In the genomic region with DNA sequence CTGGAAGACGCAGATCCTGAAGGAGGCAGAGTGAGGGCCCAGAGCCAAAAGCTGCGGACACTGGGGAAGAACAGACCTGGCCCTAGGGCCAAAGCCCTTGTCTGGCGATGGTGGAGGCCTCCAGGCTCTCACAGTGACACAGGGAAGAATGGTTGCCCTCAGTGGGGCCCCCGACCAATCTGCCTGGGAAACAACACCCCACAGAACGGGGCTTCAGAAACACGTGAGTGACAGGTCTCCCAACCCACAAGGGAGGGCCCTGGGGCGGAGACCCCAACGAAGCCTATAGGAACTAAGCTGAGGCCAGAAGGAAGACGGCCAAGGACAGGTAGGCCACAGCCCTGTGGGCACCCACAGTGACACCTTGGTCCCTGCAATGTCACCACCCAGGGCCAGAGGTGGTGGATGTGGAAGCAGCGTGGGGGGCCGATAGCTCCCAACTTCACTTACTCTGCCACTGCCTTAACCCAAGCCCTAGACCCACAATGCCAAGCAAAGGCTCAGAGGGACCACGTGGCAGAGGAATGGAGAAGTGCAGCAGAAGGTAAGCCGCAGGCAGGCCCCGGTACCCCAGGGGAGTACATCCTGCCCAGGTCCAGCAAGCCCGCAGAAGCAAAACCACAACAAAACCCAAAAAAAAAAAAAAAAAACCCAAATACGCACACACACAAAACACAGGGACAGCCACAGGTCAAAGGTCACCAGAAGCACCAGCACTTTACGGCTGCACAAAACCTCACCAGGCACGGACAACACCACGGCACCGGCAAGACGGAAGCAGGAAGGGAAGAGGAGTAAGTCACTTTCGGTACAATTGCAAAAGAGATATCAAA, we compare ENCODE assay signal across 11 mouse cellular contexts. TPM values are rescaled to one million over a fixed set of nuclear protein-coding genes. Genes with fewer than 3 reads are reported as not detected.
A peak's percentile ranks its signal among the peaks of the same experiment; 100 is the strongest.
DNase-seq lines count a peak whose midpoint lies in the region; ATAC-seq and TF ChIP-seq lines count a peak whose summit lies in the region.
"Had no signal": no experiment of that assay in that cellular context is flagged by ENCODE, and none has a peak within 500 bp of the region (broad histone marks: within the 10 kb centered on the region; RNA-seq: fewer than 3 reads in every experiment).

No protein-coding gene starts in this region.

- H3K4me1 ChIP-seq in liver, adult 2 months (ENCODE audit: control insufficient read depth, insufficient read depth, low read length), result peaks cover 41% of the 10 kb centered on the region
- H3K4me1 ChIP-seq in liver, embryonic 13.5 days (replicated peaks), result peaks cover 89% of the 10 kb centered on the region
- peaks cover 72% of the 10 kb centered on the region for H3K4me1 ChIP-seq in thymus, adult 2 months (replicated peaks; ENCODE audit: control insufficient read depth, insufficient read depth, low read length)

- H3K27ac ChIP-seq in liver, adult 2 months (replicated peaks; ENCODE audit: insufficient read depth, low read depth, low read length), result peak overlapping the region; percentile 32
- H3K27ac ChIP-seq in liver, embryonic 13.5 days, result peak overlapping the region; percentile 97
- peak overlapping the region; percentile 81 for H3K27ac ChIP-seq in thymus, adult 2 months (ENCODE audit: control insufficient read depth, insufficient read depth, low read length)
- H3K27ac ChIP-seq: embryonic facial prominence, embryonic 12.5 days; heart, embryonic 10.5 days had no signal

- peaks cover 8% of the 10 kb centered on the region; the same call in 1 of the 2 replicates for H3K36me3 ChIP-seq in liver, adult 2 months (ENCODE audit: control insufficient read depth, insufficient read depth, low read length)
- H3K36me3 ChIP-seq in liver, embryonic 13.5 days, result peaks cover 46% of the 10 kb centered on the region
- H3K36me3 ChIP-seq in thymus, adult 2 months (ENCODE audit: control insufficient read depth, insufficient read depth, low read length), result peaks cover 6% of the 10 kb centered on the region

- TF ChIP-seq CTCF in liver, adult 2 months (IDR thresholded peaks at IDR 0.05; ENCODE audit: low read depth, low read length), result no peak
- no peak for TF ChIP-seq CTCF in thymus, adult 2 months (IDR thresholded peaks at IDR 0.05; ENCODE audit: borderline replicate concordance, control insufficient read depth, extremely low read depth, insufficient read depth, low read length, poor library complexity)

- H3K4me3 ChIP-seq in liver, adult 2 months (ENCODE audit: insufficient read depth, low read depth, low read length), result no peak overlapping the region; the same call in 1 of the 2 replicates
- peak overlapping the region; percentile 29 for H3K4me3 ChIP-seq in liver, embryonic 13.5 days (replicated peaks)
- peak overlapping the region; percentile 41 for H3K4me3 ChIP-seq in thymus, adult 2 months (ENCODE audit: control insufficient read depth, insufficient read depth, low read length)
- H3K4me3 ChIP-seq: embryonic facial prominence, embryonic 12.5 days had no signal

- TF ChIP-seq POLR2A in liver, adult 2 months (IDR thresholded peaks at IDR 0.05; ENCODE audit: extremely low read depth, insufficient read depth, low read length), result no peak
- TF ChIP-seq POLR2A in thymus, adult 2 months (IDR thresholded peaks at IDR 0.05; ENCODE audit: control insufficient read depth, extremely low read depth, insufficient read depth, low read length, poor library complexity), result 0 out of 2 replicates have a peak, but pooled peaks have one; percentile 45

- H3K9me3 ChIP-seq in liver, embryonic 13.5 days (replicated peaks), result no peaks in the 10 kb centered on the region
- H3K9me3 ChIP-seq: embryonic facial prominence, embryonic 12.5 days; heart, embryonic 10.5 days had no signal

- no peaks in the 10 kb centered on the region for H3K27me3 ChIP-seq in liver, adult 2 months (ENCODE audit: control insufficient read depth, insufficient read depth, low read length)
- H3K27me3 ChIP-seq in liver, embryonic 13.5 days, result no peaks in the 10 kb centered on the region
- H3K27me3 ChIP-seq in thymus, adult 2 months (ENCODE audit: control insufficient read depth, insufficient read depth, low read length), result no peaks in the 10 kb centered on the region
- H3K27me3 ChIP-seq: embryonic facial prominence, embryonic 12.5 days had no signal

- 41% methylated on average over 22 of the region's 22 CpGs for WGBS in liver, adult 2 months
- WGBS in liver, embryonic 13.5 days (ENCODE audit: insufficient replicate concordance), result 37% methylated on average over 22 of the region's 22 CpGs
- 17% methylated on average over 22 of the region's 22 CpGs for WGBS in thymus, adult 2 months

- peak overlapping the region; percentile 50 for H3K4me2 ChIP-seq in liver, embryonic 13.5 days
- H3K4me2 ChIP-seq: embryonic facial prominence, embryonic 12.5 days had no signal

- H3K9ac ChIP-seq in liver, adult 2 months (ENCODE audit: low read depth, low read length), result peak overlapping the region; percentile 48
- peak overlapping the region; percentile 56 for H3K9ac ChIP-seq in liver, embryonic 13.5 days
- H3K9ac ChIP-seq: embryonic facial prominence, embryonic 12.5 days had no signal

- DNase-seq in liver, adult 2 months (ENCODE audit: extremely low read depth, low read depth, low spot score), result peak; percentile 77
- DNase-seq in liver (no peak), adipocyte (ENCODE audit: low spot score) (no peak)
- peak; percentile 78 for DNase-seq in T-cell, adult 2 months (ENCODE audit: low spot score)
- no peak for DNase-seq in liver, embryonic 13.5 days
- peak; percentile 62 for DNase-seq in thymus, adult 2 months
- no peak for DNase-seq in left cerebral cortex, adult 8-10 months (ENCODE audit: low spot score in 2 of 2)
- DNase-seq: adrenal gland, postnatal 14 days had no signal

- no peak for ATAC-seq in liver, embryonic 13.5 days (ENCODE audit: low read depth)
- ATAC-seq: midbrain, embryonic 16.5 days had no signal

- peaks cover 11% of the 10 kb centered on the region; the same call in 1 of the 2 replicates for H3K79me2 ChIP-seq in liver, adult 2 months (ENCODE audit: control insufficient read depth, insufficient read depth, low read length)

RNA-seq across cellular contexts. Expression of gene Sirt7, which starts 2.6 kb away (rescaled TPM):
- 31.1 and 36.3 TPM in 2 replicates for total RNA-seq in liver, adult 2 months (2014; rRNA removed)
- polyA plus RNA-seq in liver, adult 2 months (2012; rRNA removed), result 69.7 and 72.1 TPM in 2 replicates
- 33.8 and 34.3 TPM in 2 replicates for polyA plus RNA-seq in liver, embryonic 13.5 days (2015; fragmentation: Nextera tagmentation; extraction: Ambion mirVana)
- polyA plus RNA-seq in thymus, adult 2 months (2012; rRNA removed), result 169 and 184 TPM in 2 replicates
- 10 to 100 TPM; 30.5 to 45.3 (median 34.7) TPM for total RNA-seq in left cerebral cortex, adult 8-10 months (2022)

RNA-seq across cellular contexts. Expression of gene Mafg, which starts 5.7 kb away (rescaled TPM):
- 41.9 and 44.2 TPM in 2 replicates for total RNA-seq in liver, adult 2 months (2014; rRNA removed)
- 60.5 and 64.2 TPM in 2 replicates for polyA plus RNA-seq in liver, adult 2 months (2012; rRNA removed)
- 39.8 and 40.0 TPM in 2 replicates for polyA plus RNA-seq in liver, embryonic 13.5 days (2015; fragmentation: Nextera tagmentation; extraction: Ambion mirVana)
- polyA plus RNA-seq in thymus, adult 2 months (2012; rRNA removed), result 33.6 and 35.5 TPM in 2 replicates
- 10 to 100 TPM; 66.8 to 77.2 (median 73.1) TPM for total RNA-seq in left cerebral cortex, adult 8-10 months (2022)

RNA-seq across cellular contexts. Expression of gene Pcyt2, which starts 9.9 kb away (rescaled TPM):
- 494 and 540 TPM in 2 replicates for total RNA-seq in liver, adult 2 months (2014; rRNA removed)
- polyA plus RNA-seq in liver, adult 2 months (2012; rRNA removed), result 1,294 and 1,652 TPM in 2 replicates
- 114 and 116 TPM in 2 replicates for polyA plus RNA-seq in liver, embryonic 13.5 days (2015; fragmentation: Nextera tagmentation; extraction: Ambion mirVana)
- polyA plus RNA-seq in thymus, adult 2 months (2012; rRNA removed), result 247 and 260 TPM in 2 replicates
- 100 to 1,000 TPM; 109 to 140 (median 124) TPM for total RNA-seq in left cerebral cortex, adult 8-10 months (2022)

RNA-seq across cellular contexts. Expression of gene Pycr1, which starts 15.9 kb away (rescaled TPM):
- total RNA-seq in liver, adult 2 months (2014; rRNA removed), result 0.47 and 2.6 TPM in 2 replicates
- polyA plus RNA-seq in liver, adult 2 months (2012; rRNA removed), result 0.25 and 0.61 TPM in 2 replicates
- polyA plus RNA-seq in liver, embryonic 13.5 days (2015; fragmentation: Nextera tagmentation; extraction: Ambion mirVana), result 6.0 and 6.9 TPM in 2 replicates
- polyA plus RNA-seq in thymus, adult 2 months (2012; rRNA removed), result 2.8 and 3.4 TPM in 2 replicates
- 1 to 10 TPM; 1.5 to 2.3 (median 1.8) TPM for total RNA-seq in left cerebral cortex, adult 8-10 months (2022)

RNA-seq across cellular contexts. Expression of gene Npb, which starts 19.4 kb away (rescaled TPM):
- not detected in 2 replicates for total RNA-seq in liver, adult 2 months (2014; rRNA removed)
- 2.0 and 2.7 TPM in 2 replicates for polyA plus RNA-seq in liver, adult 2 months (2012; rRNA removed)
- polyA plus RNA-seq in liver, embryonic 13.5 days (2015; fragmentation: Nextera tagmentation; extraction: Ambion mirVana), result 9.5 and 12.6 TPM in 2 replicates
- polyA plus RNA-seq in thymus, adult 2 months (2012; rRNA removed), result 2.2 and 2.8 TPM in 2 replicates
- total RNA-seq in left cerebral cortex, adult 8-10 months (2022), result 1 to 10 TPM in 2 of 4 experiments, not detected in 2; 1.1 to 1.8 TPM
- polyA plus RNA-seq: midbrain, embryonic 16.5 days had no signal

Comparison
In these comparisons a context has a peak if more than half of its experiments do, and no peak if none do; other contexts are left out.
1. DNase-seq: peak in liver, adult 2 months (single experiment), T-cell, adult 2 months (single experiment) and thymus, adult 2 months (single experiment); none in liver (single experiment), liver, embryonic 13.5 days (single experiment), adipocyte (single experiment) and left cerebral cortex, adult 8-10 months (0 of 2).
2. H3K27ac ChIP-seq: peak in every context shown above with its lines; median percentile 97 in liver, embryonic 13.5 days; 81 in thymus, adult 2 months; 32 in liver, adult 2 months.